ENCODE assay signal across 20 mouse cellular contexts in genomic region chr8:95611769-95612168, GRCm38 (mm10). TPM values are rescaled to one million over a fixed set of nuclear protein-coding genes. Genes with fewer than 3 reads are reported as not detected.
DNase-seq lines count a peak whose midpoint lies in the region; ATAC-seq and TF ChIP-seq lines count a peak whose summit lies in the region.
"Had no signal": no experiment of that assay in that cellular context is flagged by ENCODE, and none has a peak within 500 bp of the region (broad histone marks: within the 10 kb centered on the region; RNA-seq: fewer than 3 reads in every experiment).

No protein-coding gene starts in this region.

- no peak for TF ChIP-seq EP300 in stomach, postnatal 0 days (optimal IDR thresholded peaks at IDR 0.05)

- peak overlapping the region; percentile 36; the same call in 1 of the 2 replicates for H3K4me2 ChIP-seq in heart, embryonic 11.5 days
- H3K4me2 ChIP-seq in kidney, embryonic 15.5 days: 0 out of 2 replicates have a peak overlapping the region, but pooled peaks have one; percentile 2
- H3K4me2 ChIP-seq in stomach, embryonic 15.5 days: 0 out of 2 replicates have a peak overlapping the region, but pooled peaks have one; percentile 4
- H3K4me2 ChIP-seq in stomach, postnatal 0 days (replicated peaks; ENCODE audit: low read depth): no peak overlapping the region

- no peak for DNase-seq in heart, adult 11 months
- DNase-seq in kidney, postnatal 36 days: no peak
- DNase-seq in stomach, postnatal 0 days (ENCODE audit: low spot score): no peak
- no peak for DNase-seq in embryo, embryonic 10.5 days (ENCODE audit: low spot score)
- DNase-seq: adrenal gland, postnatal 14 days; cerebellum, adult 18-20 months; gastrocnemius, postnatal 36 days had no signal

- no peaks in the 10 kb centered on the region for H3K9me3 ChIP-seq in heart, embryonic 11.5 days (replicated peaks; ENCODE audit: control insufficient read depth, low read length)
- no peaks in the 10 kb centered on the region for H3K9me3 ChIP-seq in kidney, embryonic 15.5 days (replicated peaks)
- H3K9me3 ChIP-seq in stomach, embryonic 15.5 days: no peaks in the 10 kb centered on the region
- H3K9me3 ChIP-seq in stomach, postnatal 0 days (ENCODE audit: control insufficient read depth, low read length): no peaks in the 10 kb centered on the region

- ATAC-seq in heart, embryonic 11.5 days (replicated peaks; ENCODE audit: insufficient number of reproducible peaks, low FRiP score, low TSS enrichment): no peak
- ATAC-seq in kidney, embryonic 15.5 days (replicated peaks; ENCODE audit: low FRiP score): no peak
- ATAC-seq in stomach, embryonic 15.5 days (ENCODE audit: insufficient read depth, low FRiP score, low read depth): no peak
- ATAC-seq in stomach, postnatal 0 days (ENCODE audit: low FRiP score, low TSS enrichment): no peak
- ATAC-seq: activated CD4-positive, CD25-positive, alpha-beta regulatory T cell, adult 4 months; inflammation-experienced regulatory T-cells, adult 6 months; Patski had no signal

- H3K36me3 ChIP-seq in heart, embryonic 11.5 days (ENCODE audit: control insufficient read depth, insufficient read depth, low read length): no peaks in the 10 kb centered on the region
- H3K36me3 ChIP-seq in kidney, embryonic 15.5 days: no peaks in the 10 kb centered on the region
- H3K36me3 ChIP-seq in stomach, embryonic 15.5 days: no peaks in the 10 kb centered on the region
- no peaks in the 10 kb centered on the region for H3K36me3 ChIP-seq in stomach, postnatal 0 days (ENCODE audit: control insufficient read depth, insufficient read depth, low read length)

- no peaks in the 10 kb centered on the region for H3K27me3 ChIP-seq in heart, embryonic 11.5 days (ENCODE audit: control insufficient read depth, insufficient read depth, low read length)
- H3K27me3 ChIP-seq in kidney, embryonic 15.5 days: peaks cover 11% of the 10 kb centered on the region
- no peaks in the 10 kb centered on the region for H3K27me3 ChIP-seq in stomach, embryonic 15.5 days (replicated peaks)
- H3K27me3 ChIP-seq in stomach, postnatal 0 days (ENCODE audit: control insufficient read depth, insufficient read depth, low read length): no peaks in the 10 kb centered on the region

- 70% methylated on average over 5 of the region's 5 CpGs for WGBS in heart, embryonic 11.5 days (ENCODE audit: insufficient replicate concordance)
- WGBS in kidney, embryonic 15.5 days: 69% methylated on average over 5 of the region's 5 CpGs
- WGBS in stomach, embryonic 15.5 days: 50% methylated on average over 5 of the region's 5 CpGs
- 51% methylated on average over 5 of the region's 5 CpGs for WGBS in stomach, postnatal 0 days

- H3K27ac ChIP-seq in heart, embryonic 11.5 days (ENCODE audit: low read depth, low read length): no peak overlapping the region
- H3K27ac ChIP-seq in kidney, embryonic 15.5 days: no peak overlapping the region
- H3K27ac ChIP-seq in stomach, embryonic 15.5 days: no peak overlapping the region
- H3K27ac ChIP-seq in stomach, postnatal 0 days (replicated peaks): no peak overlapping the region
- H3K27ac ChIP-seq: liver, embryonic 14.5 days had no signal

- 0 out of 2 replicates have a peak, but pooled peaks cover 3% of the 10 kb centered on the region for H3K4me1 ChIP-seq in heart, embryonic 11.5 days (ENCODE audit: control insufficient read depth, insufficient read depth, low read length)
- no peaks in the 10 kb centered on the region for H3K4me1 ChIP-seq in kidney, embryonic 15.5 days
- no peaks in the 10 kb centered on the region for H3K4me1 ChIP-seq in stomach, embryonic 15.5 days
- H3K4me1 ChIP-seq in stomach, postnatal 0 days (replicated peaks; ENCODE audit: control insufficient read depth, insufficient read depth): no peaks in the 10 kb centered on the region

- no peak overlapping the region for H3K9ac ChIP-seq in heart, embryonic 11.5 days (ENCODE audit: low read depth, low read length)
- no peak overlapping the region for H3K9ac ChIP-seq in kidney, embryonic 15.5 days
- H3K9ac ChIP-seq in stomach, embryonic 15.5 days: no peak overlapping the region
- no peak overlapping the region for H3K9ac ChIP-seq in stomach, postnatal 0 days (ENCODE audit: low read length)
- H3K9ac ChIP-seq: liver, embryonic 14.5 days had no signal

- TF ChIP-seq CTCF in stomach, postnatal 0 days (IDR thresholded peaks at IDR 0.05; ENCODE audit: low read depth): no peak

- no peak overlapping the region for H3K4me3 ChIP-seq in heart, embryonic 11.5 days (ENCODE audit: low read depth, low read length)
- H3K4me3 ChIP-seq in kidney, embryonic 15.5 days (replicated peaks): no peak overlapping the region
- no peak overlapping the region for H3K4me3 ChIP-seq in stomach, embryonic 15.5 days (replicated peaks)
- H3K4me3 ChIP-seq in stomach, postnatal 0 days (ENCODE audit: low read depth, low read length): no peak overlapping the region

RNA-seq across cellular contexts. Expression of gene Gins3, which starts 21.5 kb away (rescaled TPM):
- polyA plus RNA-seq in heart, embryonic 11.5 days (2014; fragmentation: Nextera tagmentation; extraction: Ambion mirVana): 19.5 and 20.1 TPM in 2 replicates
- 21.6 and 22.6 TPM in 2 replicates for polyA plus RNA-seq in kidney, embryonic 15.5 days (2015; fragmentation: Nextera tagmentation; extraction: Ambion mirVana)
- 16.4 and 17.7 TPM in 2 replicates for polyA plus RNA-seq in stomach, embryonic 15.5 days (2015; fragmentation: Nextera tagmentation; extraction: Ambion mirVana)
- polyA plus RNA-seq in stomach, postnatal 0 days (2015; fragmentation: Nextera tagmentation; extraction: Ambion mirVana): 4.7 and 5.0 TPM in 2 replicates

RNA-seq across cellular contexts. Expression of gene Prss54, which starts 35.6 kb away (rescaled TPM):
- not detected in 2 replicates for polyA plus RNA-seq in heart, embryonic 11.5 days (2014; fragmentation: Nextera tagmentation; extraction: Ambion mirVana)
- not detected in 2 replicates for polyA plus RNA-seq in kidney, embryonic 15.5 days (2015; fragmentation: Nextera tagmentation; extraction: Ambion mirVana)
- not detected in 2 replicates for polyA plus RNA-seq in stomach, embryonic 15.5 days (2015; fragmentation: Nextera tagmentation; extraction: Ambion mirVana)
- polyA plus RNA-seq in stomach, postnatal 0 days (2015; fragmentation: Nextera tagmentation; extraction: Ambion mirVana): not detected in 2 replicates
- polyA plus RNA-seq: activated CD4-positive, CD25-positive, alpha-beta regulatory T cell, adult 4 months; C2C12; forebrain, embryonic 11.5 days; hindbrain, embryonic 11.5 days; inflammation-experienced regulatory T-cells, adult 6 months; kidney, embryonic 16.5 days; limb, embryonic 11.5 days; liver, embryonic 14.5 days; lung, embryonic 16.5 days; Patski had no signal
